Mouse (Mus musculus) brain, embryonic 18.5 days (tissue): ENCODE measurements around the gene Fntb.

Source experiments
- DNase-seq: peaks from one replicate; pipeline ENCODE4 v3.0.0-alpha.2; 2012; ENCODE audit warnings: low read depth, low spot score

The Fntb gene

DNA sequence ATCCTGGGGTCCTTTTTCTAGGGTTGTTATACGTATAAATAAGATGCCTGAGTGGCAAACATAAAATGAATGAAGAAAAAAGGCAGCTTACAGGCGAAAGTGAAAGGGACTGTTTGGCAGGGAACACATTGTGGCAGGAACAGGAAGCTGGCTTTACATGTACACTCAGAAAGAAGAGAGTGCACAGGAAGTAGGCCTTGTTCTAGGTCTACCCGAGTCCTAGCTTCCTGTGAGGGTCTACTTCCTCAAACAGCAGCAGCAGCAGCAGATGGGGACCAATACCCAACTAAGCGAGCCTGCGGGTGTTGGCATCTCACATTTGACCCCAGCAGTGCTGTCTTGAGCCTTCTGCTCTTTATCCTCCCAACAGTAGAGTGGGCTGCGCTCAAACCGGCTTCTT, 121.4 kb downstream of the Fntb start:
- no peak for DNase-seq

DNA sequence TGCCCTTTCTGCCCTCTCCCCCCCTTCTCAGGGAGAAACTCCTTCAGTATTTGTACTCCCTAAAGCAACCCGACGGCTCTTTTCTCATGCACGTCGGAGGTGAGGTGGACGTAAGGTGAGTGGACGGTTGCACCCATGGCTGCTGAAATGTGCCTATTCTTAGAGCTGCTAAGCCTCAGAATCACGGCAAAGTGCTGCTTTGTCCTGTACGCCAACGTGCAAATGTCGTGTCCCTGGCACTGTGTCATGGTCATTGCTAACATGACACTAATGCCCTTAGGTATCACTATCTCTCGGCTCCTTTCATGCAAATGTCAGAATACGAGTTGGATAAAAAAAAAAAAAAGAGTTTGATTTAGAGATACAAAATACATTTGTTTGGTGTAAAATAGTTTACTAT, 122.6 kb downstream of the Fntb start:
- DNase-seq: no peak

DNA sequence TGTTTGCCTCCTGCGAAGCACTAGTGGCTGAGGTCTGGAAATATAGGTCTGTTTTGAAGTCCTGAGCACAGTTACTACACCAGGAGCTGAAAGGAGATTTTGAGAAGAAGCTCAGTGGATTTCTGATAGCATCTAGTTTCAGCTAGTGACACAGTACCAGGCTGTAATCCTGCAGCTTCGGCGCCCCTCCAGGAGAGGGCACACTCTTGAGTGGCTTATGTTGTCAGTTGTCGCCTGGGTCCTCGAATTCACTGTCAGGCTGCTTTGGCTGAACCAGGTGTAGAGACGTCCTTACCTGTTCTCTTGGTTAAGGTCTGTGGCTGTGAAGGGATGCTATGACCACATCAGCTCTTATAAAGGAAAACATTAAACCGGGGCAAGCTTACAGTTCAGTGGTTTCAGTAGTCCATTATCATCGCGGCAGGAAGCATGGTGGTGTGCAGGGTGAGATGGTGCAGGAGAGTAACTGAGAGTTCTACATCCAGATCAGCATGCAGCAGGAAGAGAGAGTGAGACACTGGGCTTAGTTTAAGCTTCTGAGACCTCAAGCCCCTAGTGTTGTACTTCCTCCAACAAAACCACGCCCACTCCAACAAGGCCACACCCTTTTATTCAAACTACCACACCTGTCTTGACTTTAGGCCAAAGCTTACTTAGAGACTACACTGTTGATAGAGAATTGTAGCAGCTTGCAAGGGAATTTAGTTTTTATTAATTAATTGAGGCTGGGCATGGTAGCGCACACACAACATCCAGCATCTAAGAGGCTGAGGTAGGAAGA, 124.2 kb downstream of the Fntb start:
- DNase-seq: no peak

DNA sequence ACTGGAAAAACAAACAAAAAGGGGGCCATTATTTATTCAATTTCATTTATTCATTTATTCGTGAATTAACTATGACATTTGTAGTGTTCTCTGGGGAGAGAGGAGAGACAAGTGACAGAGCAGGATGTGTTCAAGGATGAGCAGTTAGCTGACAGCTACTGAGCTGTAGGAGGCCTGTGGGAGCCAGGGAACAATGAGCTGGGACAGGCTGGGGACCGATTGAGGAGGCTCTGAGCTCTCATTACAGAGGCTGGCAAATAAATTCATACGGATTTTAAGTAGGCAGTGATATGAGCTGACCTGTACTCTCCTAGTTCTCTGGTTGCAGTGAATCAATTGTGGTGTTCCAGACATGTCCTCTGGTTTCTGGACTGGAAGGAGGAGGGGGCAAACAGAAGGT, 125.8 kb downstream of the Fntb start:
- no peak for DNase-seq

DNA sequence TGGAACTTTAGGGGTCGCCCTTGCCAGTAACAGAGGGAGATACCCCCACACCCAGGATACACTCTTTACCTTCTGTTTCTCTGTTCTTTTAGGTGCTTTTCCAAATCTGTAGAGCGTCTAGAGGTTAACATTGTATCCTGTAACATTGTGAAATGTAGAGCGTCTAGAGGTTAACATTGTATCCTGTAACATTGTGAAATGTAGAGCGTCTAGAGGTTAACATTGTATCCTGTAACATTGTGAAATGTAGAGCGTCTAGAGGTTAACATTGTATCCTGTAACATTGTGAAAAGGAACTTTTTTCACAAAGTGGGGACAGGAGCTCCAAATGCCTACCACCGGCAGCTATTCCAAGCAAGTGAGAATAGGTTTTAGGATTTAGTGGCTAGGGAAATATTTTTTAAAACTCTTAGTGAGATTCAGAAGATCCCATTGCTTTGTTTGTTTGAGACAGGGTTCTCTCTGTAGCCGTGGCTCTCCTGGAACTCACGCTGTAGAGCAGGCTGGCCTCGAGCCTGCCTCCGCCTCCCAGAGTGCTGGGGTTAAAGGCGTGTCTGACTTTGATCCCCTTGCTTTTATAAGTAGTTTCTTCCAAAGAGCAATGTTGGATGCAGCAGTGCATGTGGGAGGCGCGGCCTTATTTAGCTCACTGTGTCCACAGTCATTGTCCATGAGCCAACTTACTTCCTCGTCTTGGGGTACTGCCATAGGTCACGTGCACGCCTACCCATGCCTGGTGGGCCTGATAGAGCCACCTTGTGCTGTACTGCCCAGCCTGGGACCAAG, 127.7 kb downstream of the Fntb start:
- no peak for DNase-seq

DNA sequence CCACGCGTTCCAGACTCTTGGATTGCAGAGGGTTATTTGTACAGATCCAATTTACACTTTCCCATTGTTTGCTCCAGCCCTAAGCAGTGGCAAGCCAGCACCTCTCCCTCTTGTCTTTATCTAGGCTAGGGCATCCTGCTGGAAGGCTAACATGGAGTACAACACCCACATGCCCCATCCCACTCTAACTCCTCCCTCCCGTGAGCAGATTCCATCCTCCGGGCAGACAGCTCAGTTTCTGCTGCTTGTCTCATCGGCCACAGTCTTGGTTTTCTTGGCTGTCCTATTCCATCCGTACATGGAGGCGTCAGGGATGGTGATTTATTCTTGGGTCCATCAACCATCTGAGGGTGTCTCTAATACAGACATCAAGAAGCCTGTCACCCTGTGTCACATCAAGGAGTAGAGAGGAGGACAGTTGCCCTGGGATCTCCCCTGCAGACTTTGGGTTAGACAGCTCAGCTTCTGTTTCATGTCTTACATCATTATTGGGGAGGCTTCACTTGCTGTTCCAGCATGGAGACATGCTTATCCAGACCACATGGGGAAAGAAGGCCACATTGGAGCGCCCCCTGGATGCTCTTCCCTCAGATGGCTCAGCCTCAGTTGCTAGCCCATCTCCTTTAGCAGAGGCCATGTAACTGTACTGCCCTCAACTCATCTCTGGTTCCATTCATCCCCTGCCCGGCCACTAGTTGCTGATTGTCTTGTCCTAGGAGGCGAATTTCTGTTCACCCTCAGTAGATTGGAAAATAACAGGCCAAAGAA, 129.6 kb downstream of the Fntb start:
- no peak for DNase-seq

DNA sequence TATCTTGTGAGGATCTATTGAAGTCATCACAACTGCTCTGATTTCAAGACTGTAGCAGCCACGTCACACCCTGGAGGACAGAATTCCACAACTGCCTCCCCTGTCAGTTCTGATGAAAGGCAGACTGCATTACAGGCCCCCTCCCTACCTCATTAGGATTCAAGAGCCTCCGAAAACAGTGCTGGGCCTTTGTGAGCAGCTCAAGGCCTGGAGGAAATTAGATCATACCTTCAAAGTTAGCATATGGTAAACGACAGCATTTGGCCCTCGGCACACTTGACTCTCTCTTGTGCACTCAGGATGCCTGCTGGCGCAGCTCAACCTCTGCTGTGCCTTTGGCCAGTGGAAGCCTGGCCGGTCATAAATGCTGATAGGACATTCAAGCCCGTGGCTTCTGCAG, 130.4 kb downstream of the Fntb start:
- no peak for DNase-seq

DNA sequence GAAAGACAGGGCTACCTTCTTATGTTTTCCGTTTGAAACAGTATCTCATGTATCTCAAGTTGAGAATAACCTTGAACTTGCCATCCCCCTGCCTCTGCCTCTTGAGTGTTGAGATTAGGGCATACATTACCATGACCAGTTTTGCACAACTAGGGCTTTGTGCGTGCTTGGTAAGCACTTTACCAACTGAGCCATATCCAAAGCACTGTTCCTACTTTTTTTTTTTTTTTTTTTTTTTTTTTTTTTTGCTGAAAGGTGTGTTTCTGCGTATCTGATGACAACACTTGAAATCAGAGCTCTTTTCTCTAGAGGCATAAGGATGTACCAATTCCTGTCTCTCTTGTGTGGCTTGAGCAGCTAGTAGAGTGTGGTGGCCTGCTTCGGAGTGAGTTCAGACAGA, 131.2 kb downstream of the Fntb start:
- no peak for DNase-seq

DNA sequence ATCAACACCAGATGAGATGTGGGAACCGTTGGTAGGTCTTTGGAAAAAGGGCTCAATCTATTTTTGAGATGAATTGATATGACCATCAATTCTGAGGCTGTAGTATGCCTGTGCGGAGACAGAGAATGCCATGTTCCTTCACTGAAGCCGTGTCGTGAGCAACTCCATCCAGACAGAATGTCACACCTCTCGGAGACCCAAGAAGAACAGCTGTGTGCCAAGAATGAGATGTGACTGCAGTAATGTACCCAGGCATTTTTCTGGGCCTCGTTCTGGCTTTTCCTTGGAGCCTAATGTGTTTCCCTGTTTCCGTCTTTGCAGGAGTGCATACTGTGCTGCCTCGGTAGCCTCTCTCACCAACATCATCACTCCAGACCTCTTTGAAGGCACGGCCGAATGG, 131.6 kb downstream of the Fntb start:
- DNase-seq: no peak

DNA sequence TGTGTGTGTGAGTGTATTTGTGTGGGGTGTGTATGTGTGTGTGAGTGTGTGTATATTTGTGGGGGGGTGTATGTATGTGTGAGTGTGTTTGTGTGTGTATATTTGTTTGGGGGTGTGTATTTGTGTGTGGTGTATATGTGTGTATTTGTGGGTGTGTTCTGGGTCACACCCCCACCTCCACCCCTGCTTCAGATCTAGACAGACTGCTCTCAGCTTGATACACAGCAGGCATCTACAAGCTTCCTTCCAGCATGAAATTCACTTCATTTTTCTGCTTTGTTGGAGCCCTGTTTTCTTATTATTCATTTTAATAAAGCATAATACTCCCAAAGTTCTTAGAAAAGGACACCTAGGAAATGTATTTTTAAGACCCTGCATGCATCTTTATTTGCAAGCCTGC, 132.8 kb downstream of the Fntb start:
- DNase-seq: no peak

DNA sequence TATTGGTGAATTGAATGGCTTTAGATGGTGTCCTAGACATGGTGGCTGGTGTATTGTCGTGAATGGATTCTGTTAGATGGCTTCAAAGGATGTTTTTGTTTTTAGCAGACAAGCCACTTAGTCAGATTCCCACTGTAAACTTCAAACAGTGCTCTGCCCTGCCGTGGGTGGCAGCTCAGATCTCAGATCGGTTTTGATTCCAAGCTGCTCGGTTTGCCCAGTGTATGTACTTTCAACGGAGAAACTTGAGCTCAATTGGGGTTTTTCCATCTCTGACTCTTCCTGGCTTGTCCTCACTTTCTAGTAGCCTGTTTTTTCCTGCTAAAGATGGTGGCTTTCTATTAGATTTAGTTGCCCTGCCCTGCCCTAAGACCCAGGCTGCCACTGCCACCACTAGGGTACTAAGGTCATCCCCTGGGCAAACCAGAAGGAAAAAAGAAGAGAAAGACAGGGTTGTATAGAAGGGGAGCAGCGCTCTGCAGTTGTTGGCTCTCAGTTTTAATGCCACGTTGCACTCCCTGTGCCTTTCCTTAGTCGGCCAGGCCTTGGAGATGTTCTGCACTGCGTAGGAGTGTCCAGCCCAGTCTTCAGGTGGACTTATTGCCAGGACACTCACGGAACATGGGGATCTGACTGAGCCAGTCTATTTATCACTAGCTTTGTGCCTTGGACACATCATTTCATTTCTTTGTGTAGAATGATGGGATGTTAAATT, 134.0 kb downstream of the Fntb start:
- DNase-seq: no peak

DNA sequence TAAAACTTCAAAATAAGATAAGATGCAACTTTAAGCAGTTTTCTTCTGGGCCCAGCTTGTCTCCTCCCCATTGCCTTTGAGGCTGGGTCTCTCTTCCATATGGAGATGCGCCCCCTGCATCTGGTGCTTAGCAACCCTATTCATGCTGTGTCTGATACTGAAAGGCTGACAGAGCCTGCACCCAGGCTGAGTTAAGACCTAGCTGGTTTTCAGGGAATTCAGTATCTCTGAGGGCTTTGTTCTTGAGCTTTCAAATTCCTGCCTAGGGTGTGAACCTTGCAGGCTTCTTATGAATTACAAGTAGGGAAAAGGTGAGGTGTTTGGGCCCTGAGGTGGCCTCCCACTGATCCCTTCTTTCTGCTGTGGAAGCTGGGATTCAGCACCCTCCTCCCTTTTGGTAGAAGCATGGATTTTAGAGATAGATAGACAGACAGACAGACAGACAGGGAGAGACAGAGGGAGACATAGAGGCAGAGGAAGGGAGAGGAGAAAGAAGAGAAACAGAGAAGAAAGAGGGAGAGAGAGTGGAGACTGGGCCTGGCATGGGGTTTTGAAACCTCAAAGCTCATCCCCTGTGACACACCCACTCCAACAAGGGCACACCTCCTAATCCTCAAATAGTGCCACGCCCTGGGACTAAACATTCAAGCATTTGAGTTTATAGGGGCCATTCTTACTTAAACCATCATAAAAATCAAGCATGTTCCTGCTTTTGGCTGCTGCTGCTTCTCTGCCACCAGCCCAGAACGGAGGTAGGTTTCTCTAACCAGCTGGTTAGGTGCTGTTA, 136.3 kb downstream of the Fntb start:
- no peak for DNase-seq

DNA sequence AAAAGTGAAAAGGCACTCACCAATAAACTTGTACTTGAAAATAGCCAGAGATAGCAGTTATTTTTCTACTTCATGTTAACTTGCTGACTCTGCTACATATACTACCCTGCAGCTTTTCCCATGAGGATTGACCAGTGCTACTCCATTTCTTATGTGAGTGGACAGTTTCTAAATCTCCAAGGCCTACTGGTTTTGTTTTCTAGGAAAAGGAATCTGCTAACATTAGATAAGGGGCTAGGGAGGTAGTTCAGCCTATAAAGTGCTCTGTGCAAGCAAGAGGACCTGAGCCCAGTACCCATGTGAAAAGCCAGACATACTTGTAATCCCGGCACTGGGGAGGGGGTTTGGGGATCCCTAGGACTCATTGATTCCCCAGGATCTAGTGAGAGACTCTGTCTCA, 140.9 kb downstream of the Fntb start:
- DNase-seq: no peak

DNA sequence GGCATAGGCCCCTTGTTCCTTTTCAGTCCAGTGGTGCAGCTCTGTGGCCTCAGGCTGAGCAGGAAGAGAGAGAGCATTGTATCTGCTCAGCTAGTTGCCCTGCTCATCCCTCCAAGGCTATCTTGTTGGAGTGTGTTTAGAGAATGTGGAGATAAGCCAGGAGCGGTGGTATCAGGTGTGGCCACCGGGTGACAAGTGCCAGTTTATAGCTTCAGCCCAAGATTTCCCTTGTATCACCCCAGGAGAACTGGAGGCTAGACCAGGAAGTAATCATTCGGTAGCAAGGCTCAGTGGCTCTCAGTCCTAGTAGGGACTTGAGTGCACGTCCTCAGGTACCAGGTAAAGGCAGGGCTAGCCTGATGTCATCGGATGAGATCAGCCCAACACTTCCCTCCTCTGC, 143.8 kb downstream of the Fntb start:
- no peak for DNase-seq

DNA sequence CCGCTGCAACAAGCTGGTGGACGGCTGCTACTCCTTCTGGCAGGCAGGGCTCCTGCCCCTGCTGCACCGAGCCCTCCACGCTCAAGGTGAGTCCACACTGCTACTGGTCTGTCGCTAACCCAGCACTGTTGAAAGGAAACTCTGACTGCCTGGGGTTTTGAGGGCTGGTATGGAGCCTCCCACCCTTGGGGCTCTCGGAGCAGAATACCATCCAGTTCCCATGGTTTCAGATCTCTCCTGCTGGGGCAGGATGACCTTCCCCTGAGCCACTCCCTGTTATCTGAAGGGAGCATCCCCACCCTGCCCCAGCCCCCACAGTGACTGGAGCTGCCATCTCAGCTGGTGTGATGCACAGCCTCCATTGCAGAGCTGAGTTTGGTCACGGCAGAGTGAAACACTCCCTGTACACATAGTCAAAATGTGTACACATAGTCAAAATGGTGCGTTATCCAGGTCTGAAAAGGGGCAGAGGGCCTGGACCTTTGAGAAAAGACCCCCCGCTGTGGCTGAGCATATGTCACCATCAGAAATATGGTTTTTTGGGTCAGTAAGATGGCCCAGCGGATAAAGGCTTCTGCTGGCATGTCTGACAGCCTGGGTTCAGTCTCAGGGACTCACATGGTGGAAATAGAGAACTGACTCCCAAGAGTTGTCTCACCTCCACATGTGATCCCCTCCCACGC, 145.0 kb downstream of the Fntb start:
- no peak for DNase-seq

DNA sequence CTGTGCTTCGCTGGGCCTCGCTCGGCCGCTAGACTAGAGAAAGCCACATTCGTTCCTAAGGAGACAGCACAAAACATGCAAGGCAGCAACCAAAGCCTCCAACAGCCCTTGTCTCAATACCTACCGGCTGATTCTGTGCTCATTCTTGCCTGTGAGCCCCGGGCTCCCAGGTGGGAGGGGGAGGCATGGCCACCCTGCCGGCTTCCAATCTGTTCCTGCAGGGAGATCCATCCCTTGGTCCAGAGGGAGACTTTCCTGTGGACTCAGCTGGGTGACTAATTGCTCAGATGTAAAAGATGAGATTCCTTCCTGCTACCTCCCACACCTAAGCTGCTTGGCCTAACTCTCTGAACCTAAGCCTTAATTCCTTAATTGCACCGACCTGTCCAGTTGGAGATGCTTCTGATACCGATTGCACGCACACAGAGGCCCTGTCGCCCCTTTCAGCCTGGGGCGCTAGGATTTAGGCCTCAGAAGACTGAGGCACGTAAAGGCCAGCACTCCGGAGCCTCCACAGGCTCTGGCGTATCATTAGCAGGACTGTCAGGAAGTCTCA, 145.9 kb downstream of the Fntb start:
- DNase-seq: no peak

DNA sequence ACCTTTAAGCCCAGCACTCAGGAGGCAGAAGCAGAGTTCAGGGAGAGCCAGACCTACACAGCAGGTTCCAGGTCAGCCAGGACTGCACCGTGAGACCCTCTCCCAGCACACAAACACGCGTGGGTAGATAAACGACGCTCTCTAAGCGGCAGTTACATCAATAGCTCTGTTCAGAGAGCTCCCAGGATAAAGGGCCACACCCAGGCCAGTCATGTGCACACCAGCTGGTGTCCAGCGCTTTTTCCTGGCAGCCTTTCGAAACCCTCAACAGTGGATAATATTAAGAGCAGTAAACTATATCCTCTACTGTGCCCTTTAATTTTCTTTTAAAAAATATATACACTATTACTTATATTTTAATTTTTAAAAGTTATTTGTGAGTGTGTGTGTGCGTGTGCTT, 146.8 kb downstream of the Fntb start:
- no peak for DNase-seq

DNA sequence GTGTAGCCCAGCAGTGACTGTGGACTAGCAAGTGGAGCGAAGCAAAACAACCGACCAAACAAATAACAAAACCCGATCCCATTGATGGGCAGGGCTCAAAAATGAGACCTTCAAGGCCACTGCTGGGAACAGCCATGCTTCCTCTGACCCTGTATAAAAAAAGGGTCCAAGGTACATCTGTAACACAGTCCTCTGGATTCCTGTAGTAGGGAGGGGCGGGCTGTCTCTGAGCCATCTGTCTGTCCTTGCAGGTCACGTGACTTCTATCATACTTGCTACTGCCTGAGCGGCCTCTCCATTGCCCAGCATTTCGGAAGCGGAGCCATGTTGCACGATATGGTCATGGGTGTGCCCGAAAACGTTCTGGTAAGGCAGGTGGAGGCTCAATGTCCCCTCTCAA, 150.8 kb downstream of the Fntb start:
- DNase-seq: no peak

DNA sequence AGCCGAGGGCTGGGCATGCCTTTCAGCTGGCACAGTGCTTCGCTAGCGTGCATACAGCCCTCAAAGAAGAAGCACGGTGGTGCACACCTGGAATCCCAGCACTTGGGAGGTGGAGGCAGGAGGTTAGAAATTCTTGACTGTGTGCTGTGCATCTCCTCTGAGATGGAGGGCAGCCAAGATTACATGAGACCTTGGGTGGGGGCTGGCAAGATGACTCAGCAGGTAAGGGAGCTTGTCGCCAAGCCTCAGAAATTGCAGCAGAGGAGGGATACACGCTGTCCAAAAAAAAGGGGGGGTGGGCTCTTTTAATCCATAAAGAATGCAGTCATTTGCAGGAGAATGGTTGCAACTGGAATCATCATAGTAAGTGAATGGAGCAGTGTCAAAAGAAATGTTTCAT, 152.7 kb downstream of the Fntb start:
- no peak for DNase-seq

DNA sequence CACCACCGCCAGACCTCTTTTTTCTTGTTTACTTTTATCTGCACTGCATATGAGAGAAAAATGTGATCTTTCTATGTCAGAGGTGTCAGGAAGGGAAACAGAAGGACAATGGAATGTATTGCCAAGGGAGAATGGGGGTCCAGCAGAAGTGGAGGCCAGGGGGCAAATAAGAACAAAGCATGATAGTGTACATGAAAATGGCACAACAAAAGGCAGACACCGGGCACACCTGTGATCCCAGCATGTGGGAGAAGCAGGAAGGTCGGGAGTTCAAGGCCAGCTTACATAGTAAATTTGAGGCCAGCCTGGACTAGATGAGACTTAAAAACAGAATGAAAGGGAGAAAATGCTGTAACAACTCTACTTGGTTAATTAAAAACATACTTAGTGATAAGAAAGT, 153.5 kb downstream of the Fntb start:
- DNase-seq: no peak
